Mouse (Mus musculus) liver, embryonic 16.5 days (tissue): ENCODE results near the gene Ube2t. TPM values are rescaled to one million over a fixed set of nuclear protein-coding genes. Genes with fewer than 3 reads are reported as not detected.

Experiments used
- ATAC-seq: fragments of 200-750 bp; cut with Nextera tagmentation; 2 replicates; pipeline ENCODE4 v1.8.0; 2017; ENCODE audit warnings: low read depth, mild to moderate bottlenecking, moderate number of reproducible peaks, moderate library complexity
- H3K27ac ChIP-seq: fragments of 300-500 bp; sonication (generic); 2 replicates; pipeline ENCODE4 v1.5.1; 2014; ENCODE audit warnings: mild to moderate bottlenecking, low read length
- H3K27me3 ChIP-seq: fragments of 300-500 bp; sonication (generic); 2 replicates; pipeline ENCODE4 v1.6.1; 2014; ENCODE audit warnings: low read depth, low read length, mixed read lengths; ENCODE audit not compliant: control insufficient read depth, insufficient read depth
- H3K36me3 ChIP-seq: fragments of 300-500 bp; sonication (generic); 2 replicates; pipeline ENCODE4 v1.6.1; 2014; ENCODE audit warnings: mild to moderate bottlenecking; ENCODE audit not compliant: control insufficient read depth, insufficient read depth
- H3K4me1 ChIP-seq: fragments of 300-500 bp; sonication (generic); 2 replicates; pipeline ENCODE4 v1.6.1; 2014; ENCODE audit warnings: low read depth, low read length, mixed read lengths; ENCODE audit not compliant: control insufficient read depth
- H3K4me2 ChIP-seq: fragments of 300-500 bp; sonication (generic); 2 replicates; pipeline ENCODE4 v1.6.1; 2014; ENCODE audit warnings: low read depth, low read length, mixed read lengths
- H3K4me3 ChIP-seq: fragments of 300-500 bp; sonication (generic); 2 replicates; pipeline ENCODE4 v1.5.1; 2014; ENCODE audit warnings: low read depth, mild to moderate bottlenecking, low read length
- H3K9ac ChIP-seq: fragments of 300-500 bp; sonication (generic); 2 replicates; pipeline ENCODE4 v1.6.1; 2014; ENCODE audit warnings: low read depth, low read length
- H3K9me3 ChIP-seq: fragments of 300-500 bp; sonication (generic); replicated peaks from 2 replicates; pipeline ENCODE4 v1.6.1; 2016; ENCODE audit warnings: low read length; ENCODE audit not compliant: control insufficient read depth
- WGBS: fragments of 180-500 bp; shearing (Covaris S2); extraction: QIAGEN DNeasy Blood & Tissue Kit; methylation state at CpG from one replicate; pipeline ENCODE4 v1.1.7; 2014; ENCODE audit not compliant: insufficient replicate concordance; 5-methylcytosine and 5-hydroxymethylcytosine counted together
- polyA plus RNA-seq: library from polyadenylated mRNA; unstranded; fragments of >200 nt; fragmentation: Nextera tagmentation; extraction: Ambion mirVana; gene quantifications from 2 replicates; pipeline ENCODE4 v1.2.1, GENCODE M21; 2015

The Ube2t gene
- polyA plus RNA-seq, 1 experiment from 2014 or later = 27.9 TPM

DNA sequence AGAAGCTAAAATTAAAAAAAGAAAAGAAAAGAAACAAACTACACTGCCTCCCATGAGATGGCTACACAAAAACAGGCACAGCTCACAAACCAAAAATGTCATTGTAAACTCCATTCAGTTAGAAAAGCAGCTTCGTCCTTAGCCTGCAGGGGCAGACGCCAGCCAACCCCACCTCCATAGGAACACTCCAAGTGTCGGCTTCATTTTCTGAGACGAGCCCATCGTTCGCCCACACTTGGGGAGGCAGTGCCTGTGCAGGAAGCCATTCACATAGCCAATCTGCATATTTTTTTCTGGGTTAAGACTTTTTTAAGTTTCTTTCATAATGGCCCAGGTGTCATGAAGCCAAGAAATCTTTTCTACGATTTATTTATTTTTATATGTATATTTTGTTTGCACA, 14.8 kb upstream of the Ube2t start:
- H3K4me2 ChIP-seq = no peak overlapping the region
- WGBS = 85% methylated on average over 7 of the region's 7 CpGs
- H3K9ac ChIP-seq = no peak overlapping the region
- no peak overlapping the region for H3K27ac ChIP-seq
- no peak overlapping the region for H3K4me3 ChIP-seq
- no peaks in the 10 kb centered on the region for H3K27me3 ChIP-seq
- H3K9me3 ChIP-seq = no peaks in the 10 kb centered on the region
- H3K36me3 ChIP-seq = no peaks in the 10 kb centered on the region
- no peaks in the 10 kb centered on the region for H3K4me1 ChIP-seq
- ATAC-seq = no peak

DNA sequence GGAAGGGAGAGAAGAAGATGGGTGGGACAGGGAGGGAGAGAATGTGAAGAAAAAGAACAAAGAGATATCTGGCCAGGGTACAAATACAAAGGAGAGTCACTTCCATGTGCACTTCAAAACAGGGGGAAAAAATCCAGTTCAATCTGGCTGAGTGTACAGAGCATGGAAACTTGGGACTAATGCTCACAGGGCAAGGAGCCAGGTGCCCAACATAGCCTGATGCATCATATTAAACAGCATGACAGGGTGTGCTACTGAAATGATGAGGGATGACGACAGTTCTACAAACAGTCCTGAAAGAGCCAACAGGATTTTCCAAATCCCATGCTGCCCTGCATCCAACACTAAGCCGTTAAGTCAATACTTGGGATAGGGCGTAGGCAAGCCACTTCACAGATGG, 12.4 kb upstream of the Ube2t start:
- H3K36me3 ChIP-seq = no peaks in the 10 kb centered on the region
- WGBS = 79% methylated on average over 3 of the region's 3 CpGs

DNA sequence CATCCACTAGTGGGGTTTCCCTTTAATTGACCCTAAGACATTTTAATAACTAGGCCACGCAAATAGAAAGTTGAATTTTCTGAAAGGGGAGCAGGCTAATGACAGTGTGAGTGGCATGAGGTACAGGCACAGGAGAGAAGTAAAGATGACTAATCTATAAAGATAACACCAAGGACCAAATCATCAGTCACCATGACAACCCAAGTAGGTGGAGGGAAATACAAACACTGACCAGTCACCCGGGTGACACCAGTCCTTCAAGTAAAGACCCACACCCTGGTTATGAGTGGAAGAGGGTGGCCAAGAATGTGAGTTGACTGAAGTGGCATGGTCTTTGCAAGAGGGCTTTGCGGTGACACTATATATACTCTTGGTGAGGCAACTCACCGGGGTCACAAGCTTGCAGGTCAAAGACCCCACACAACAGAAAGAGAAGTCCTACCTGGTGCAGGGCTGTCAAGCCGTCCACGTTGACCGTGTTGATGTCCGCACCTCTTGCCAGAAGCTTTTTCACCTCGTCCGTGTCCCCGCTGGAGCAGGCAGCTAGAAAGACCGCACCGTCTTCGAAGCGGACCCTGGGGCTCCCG, 7.2 kb upstream of the Ube2t start:
- no peaks in the 10 kb centered on the region for H3K9me3 ChIP-seq
- ATAC-seq = no peak
- H3K4me1 ChIP-seq = peaks cover 9% of the 10 kb centered on the region
- 4% methylated on average over 16 of the region's 16 CpGs for WGBS
- peak overlapping the region; percentile 76 for H3K27ac ChIP-seq
- peak overlapping the region; percentile 94 for H3K9ac ChIP-seq
- H3K27me3 ChIP-seq = no peaks in the 10 kb centered on the region
- peak overlapping the region; percentile 86 for H3K4me2 ChIP-seq
- H3K4me3 ChIP-seq = peak overlapping the region; percentile 81
- no peaks in the 10 kb centered on the region for H3K36me3 ChIP-seq

More for the DNA sequence above, 12.4 kb upstream of the Ube2t start:
- Histone ChIP-seq H3K9me3 (no peaks in the 10 kb centered on the region), H3K27me3 (no peaks in the 10 kb centered on the region), H3K4me1 (peaks cover 3% of the 10 kb centered on the region), H3K27ac (no peak overlapping the region), H3K9ac (no peak overlapping the region), H3K4me2 (no peak overlapping the region), H3K4me3 (no peak overlapping the region)
- ATAC-seq = no peak

DNA sequence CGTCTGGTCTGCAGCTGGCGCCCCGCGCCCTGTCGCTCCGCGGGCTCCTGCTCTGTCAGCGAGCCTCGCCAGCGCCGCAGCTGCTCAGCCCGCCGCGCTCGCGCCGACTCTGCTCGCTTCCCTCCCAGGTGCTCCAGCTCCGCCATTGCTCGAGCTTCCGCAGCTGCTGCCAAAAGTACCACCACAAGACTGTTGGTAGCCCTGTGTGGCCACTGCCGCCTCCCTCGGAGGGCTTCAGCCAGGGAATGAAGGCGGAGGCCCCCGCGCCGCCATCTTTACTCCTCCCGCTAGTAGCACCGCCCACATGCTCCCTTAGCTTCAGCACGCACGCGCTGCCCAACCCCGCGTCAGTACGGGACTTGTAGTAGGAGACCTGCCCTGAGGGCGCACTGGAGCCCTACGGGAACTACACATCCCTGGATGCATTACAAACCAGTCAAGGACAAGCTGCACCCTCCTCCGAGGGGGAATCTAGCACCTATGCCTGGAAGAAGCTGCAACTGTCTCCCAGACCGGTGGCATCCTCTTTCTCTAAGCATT, 6.7 kb upstream of the Ube2t start, which contains the start of gene Ppp1r12b:
Gene Ppp1r12b, minus strand, starts transcription at position 306 of the 540 bp plus-strand sequence.
- peak; percentile 99 for ATAC-seq
- no peaks in the 10 kb centered on the region for H3K36me3 ChIP-seq
- no peaks in the 10 kb centered on the region for H3K9me3 ChIP-seq
- peak within 1 kb of the TSS; percentile 76 for H3K27ac ChIP-seq
- peak within 1 kb of the TSS; percentile 94 for H3K9ac ChIP-seq
- H3K4me1 ChIP-seq = peaks cover 9% of the 10 kb centered on the region
- peak within 1 kb of the TSS; percentile 86 for H3K4me2 ChIP-seq
- peak within 1 kb of the TSS; percentile 81 for H3K4me3 ChIP-seq
- under 1% methylated on average over 37 of the region's 39 CpGs for WGBS
- H3K27me3 ChIP-seq = no peaks in the 10 kb centered on the region

DNA sequence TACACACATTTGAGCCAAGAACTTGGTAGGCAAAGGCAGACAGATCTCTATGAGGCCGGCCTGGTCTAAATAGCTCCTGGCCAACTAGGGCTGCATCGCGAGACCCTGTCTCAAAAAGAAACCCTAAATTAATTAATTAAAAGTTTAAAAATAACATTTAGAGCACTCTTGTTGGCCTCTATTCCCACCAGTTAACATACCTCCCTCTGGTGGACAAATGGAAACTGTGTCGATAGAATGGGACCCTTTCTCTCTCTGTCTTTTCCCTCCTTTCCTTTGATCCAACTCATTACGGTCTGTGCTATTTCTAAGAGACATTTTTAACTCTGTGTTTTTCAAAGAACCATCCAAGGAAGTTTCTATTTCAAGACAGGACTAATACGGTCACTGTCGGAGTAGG, 1.7 kb upstream of the Ube2t start:
- no peak overlapping the region for H3K27ac ChIP-seq
- H3K4me2 ChIP-seq = no peak overlapping the region
- no peaks in the 10 kb centered on the region for H3K9me3 ChIP-seq
- H3K27me3 ChIP-seq = no peaks in the 10 kb centered on the region
- whole genome bisulfite sequencing = 63% methylated on average over 7 of the region's 7 CpGs
- no peak overlapping the region for H3K4me3 ChIP-seq
- ATAC-seq = no peak
- peaks cover 17% of the 10 kb centered on the region for H3K4me1 ChIP-seq
- H3K36me3 ChIP-seq = no peaks in the 10 kb centered on the region
- H3K9ac ChIP-seq = no peak overlapping the region

DNA sequence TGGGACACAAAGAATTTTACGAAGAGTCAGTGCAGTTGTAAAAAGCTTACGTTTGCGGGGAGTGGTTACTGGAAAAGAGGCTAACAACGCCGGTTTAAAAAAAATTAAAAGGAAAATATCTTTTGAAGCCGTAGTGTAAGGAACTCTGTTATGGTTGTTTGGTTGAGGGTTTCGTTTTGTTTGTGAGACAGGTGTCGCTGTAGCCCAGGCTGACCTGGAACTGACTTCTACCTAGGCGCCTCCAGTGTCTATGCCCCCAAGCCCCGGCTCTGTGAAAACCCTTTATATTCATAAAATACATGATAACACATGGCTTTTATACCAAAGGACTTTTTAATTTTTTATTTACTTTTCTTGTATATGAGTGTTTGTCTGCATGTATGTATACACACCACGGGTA, 456 bp downstream of the Ube2t start:
- Histone ChIP-seq H3K4me1 (peaks cover 15% of the 10 kb centered on the region), H3K36me3 (peaks cover 3% of the 10 kb centered on the region; the same call in 1 of the 2 replicates), H3K4me3 (peak overlapping the region; percentile 71), H3K27ac (peak overlapping the region; percentile 67), H3K9ac (peak overlapping the region; percentile 77), H3K4me2 (peak overlapping the region; percentile 77), H3K27me3 (no peaks in the 10 kb centered on the region), H3K9me3 (no peaks in the 10 kb centered on the region)
- peak; percentile 64 for ATAC-seq
- WGBS = 2% methylated on average over 11 of the region's 11 CpGs

DNA sequence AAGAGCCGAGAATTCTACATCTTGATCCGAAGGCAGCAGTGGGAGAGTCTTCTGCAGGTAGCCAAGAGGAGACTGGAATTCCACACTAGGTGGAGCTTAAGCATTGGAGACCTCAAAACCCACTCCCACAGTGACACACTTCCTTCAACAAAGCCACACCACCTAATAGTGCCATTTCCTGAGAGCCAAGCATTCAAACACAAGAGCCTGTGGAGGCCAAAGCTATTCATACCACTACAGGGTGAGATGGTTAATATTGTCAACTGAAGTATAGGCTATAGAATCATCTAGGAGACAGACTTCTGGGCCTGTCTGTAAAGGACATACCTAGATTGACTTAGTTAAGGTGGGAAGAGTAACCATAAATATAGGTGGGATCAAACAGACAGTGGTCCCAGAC, 3.1 kb downstream of the Ube2t start:
- H3K9me3 ChIP-seq = no peaks in the 10 kb centered on the region
- H3K9ac ChIP-seq = no peak overlapping the region
- ATAC-seq = no peak
- no peaks in the 10 kb centered on the region for H3K27me3 ChIP-seq
- H3K4me2 ChIP-seq = no peak overlapping the region
- H3K4me3 ChIP-seq = no peak overlapping the region
- 82% methylated on average over 2 of the region's 2 CpGs for WGBS
- no peak overlapping the region for H3K27ac ChIP-seq
- H3K4me1 ChIP-seq = peaks cover 15% of the 10 kb centered on the region
- H3K36me3 ChIP-seq = peaks cover 19% of the 10 kb centered on the region

DNA sequence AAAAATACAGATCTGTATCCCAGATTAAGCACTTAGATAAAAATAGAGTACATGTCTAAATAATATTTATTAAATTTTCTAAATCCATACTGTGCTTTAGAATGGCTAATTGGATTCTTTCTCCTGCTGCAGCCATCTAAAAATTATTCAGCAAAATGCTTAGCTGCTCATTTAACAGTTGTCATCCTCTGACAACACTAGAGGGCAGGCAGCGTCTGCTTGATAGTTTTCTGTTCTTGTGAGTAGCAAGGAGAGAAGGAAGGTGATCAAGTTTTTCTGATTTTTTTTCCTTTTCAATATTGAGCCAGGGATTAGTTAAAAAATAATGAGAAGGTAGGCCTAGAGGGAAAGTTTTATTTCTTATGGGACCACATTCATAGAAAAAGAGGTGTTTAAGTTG, 10.6 kb downstream of the Ube2t start:
- Histone ChIP-seq H3K4me3 (no peak overlapping the region), H3K27ac (no peak overlapping the region), H3K9ac (no peak overlapping the region), H3K4me1 (no peaks in the 10 kb centered on the region), H3K27me3 (no peaks in the 10 kb centered on the region), H3K4me2 (no peak overlapping the region), H3K9me3 (no peaks in the 10 kb centered on the region), H3K36me3 (peaks cover 29% of the 10 kb centered on the region)
- no peak for ATAC-seq
- WGBS = 74% methylated on average over 1 of the region's 1 CpGs

DNA sequence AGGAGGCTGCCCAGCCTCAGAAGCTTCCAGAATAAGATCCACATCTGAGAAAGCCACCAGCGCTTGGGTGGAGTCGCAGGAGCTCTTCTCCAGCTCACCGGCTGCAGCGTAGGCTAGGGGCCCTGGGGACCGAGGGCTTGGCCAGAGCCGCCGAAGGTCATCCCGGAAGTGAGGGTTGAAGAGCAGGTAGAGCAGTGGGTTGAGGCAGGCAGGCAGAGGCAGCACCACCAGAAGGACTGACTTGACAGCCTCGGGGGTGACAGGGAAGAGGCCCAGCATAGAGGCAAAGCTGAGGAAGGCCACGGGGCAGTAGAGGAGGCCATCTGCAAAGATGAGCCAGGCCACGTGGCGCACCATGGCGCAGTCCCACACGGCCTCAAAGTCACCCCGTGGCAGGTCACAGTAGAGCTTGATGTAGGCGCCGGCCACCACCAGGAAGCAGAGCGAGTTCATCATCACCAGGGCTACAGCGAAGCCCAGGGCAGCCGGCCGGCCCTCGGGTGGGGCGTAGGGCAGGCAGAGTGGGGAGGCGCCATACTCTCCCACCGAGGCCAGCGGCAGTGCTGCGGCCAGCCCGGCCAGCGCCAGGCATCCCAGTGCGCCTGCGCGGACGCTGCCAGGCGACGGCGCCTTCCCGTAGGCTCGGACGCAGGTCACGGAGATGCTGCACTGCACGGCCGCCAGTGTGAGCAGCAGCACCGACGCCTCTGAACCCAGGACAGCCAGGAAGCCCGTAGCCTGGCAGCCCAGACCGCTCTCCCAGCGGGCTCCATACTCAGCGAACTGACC, 25.0 kb downstream of the Ube2t start:
- H3K4me2 ChIP-seq = peak overlapping the region; percentile 57
- H3K4me1 ChIP-seq = peaks cover 5% of the 10 kb centered on the region
- H3K27ac ChIP-seq = no peak overlapping the region
- H3K9ac ChIP-seq = no peak overlapping the region; the same call in 1 of the 2 replicates
- H3K27me3 ChIP-seq = peaks cover 17% of the 10 kb centered on the region
- 23% methylated on average over 48 of the region's 48 CpGs for WGBS
- no peaks in the 10 kb centered on the region for H3K9me3 ChIP-seq
- 0 out of 2 replicates have a peak, but pooled peaks have one; percentile 39 for ATAC-seq
- H3K4me3 ChIP-seq = peak overlapping the region; percentile 40
- no peaks in the 10 kb centered on the region for H3K36me3 ChIP-seq
